Mouse (Mus musculus) lung, embryonic 14.5 days (tissue): Measurements from ENCODE around the gene Ttc32. TPM values are rescaled to one million over a fixed set of nuclear protein-coding genes. Genes with fewer than 3 reads are reported as not detected.
"Not testable (repeated sequence)": the region's sequence is repeated elsewhere in the genome, so short reads cannot be mapped to it uniquely, and the experiment has no call there.

Experiments used
- ATAC-seq: fragments of 200-750 bp; cut with Nextera tagmentation; 2 replicates; pipeline ENCODE4 v1.8.0; 2017; ENCODE audit warnings: mild to moderate bottlenecking, moderate TSS enrichment, moderate library complexity; ENCODE audit not compliant: insufficient read depth
- DNase-seq: peaks from one replicate; pipeline ENCODE4 v3.0.0-alpha.2; 2015
- H3K27ac ChIP-seq: fragments of 300-500 bp; sonication (generic); 2 replicates; pipeline ENCODE4 v1.5.1; 2014; ENCODE audit warnings: low read depth, mild to moderate bottlenecking, moderate library complexity
- H3K27me3 ChIP-seq: fragments of 300-500 bp; sonication (generic); 2 replicates; pipeline ENCODE4 v1.6.1; 2014; ENCODE audit warnings: low read length, control low read depth; ENCODE audit not compliant: insufficient read depth
- H3K36me3 ChIP-seq: fragments of 300-500 bp; sonication (generic); 2 replicates; pipeline ENCODE4 v1.6.1; 2014; ENCODE audit warnings: control low read depth; ENCODE audit not compliant: insufficient read depth
- H3K4me1 ChIP-seq: fragments of 300-500 bp; sonication (generic); 2 replicates; pipeline ENCODE4 v1.6.1; 2014; ENCODE audit warnings: antibody characterized with exemption, control low read depth; ENCODE audit not compliant: insufficient read depth
- H3K4me2 ChIP-seq: fragments of 300-500 bp; sonication (generic); 2 replicates; pipeline ENCODE4 v1.6.1; 2014; ENCODE audit warnings: mild to moderate bottlenecking
- H3K4me3 ChIP-seq: fragments of 300-500 bp; sonication (generic); 2 replicates; pipeline ENCODE4 v1.5.1; 2014; ENCODE audit warnings: low read depth, low read length
- H3K9ac ChIP-seq: fragments of 300-500 bp; sonication (generic); 2 replicates; pipeline ENCODE4 v1.6.1; 2014
- H3K9me3 ChIP-seq: fragments of 300-500 bp; sonication (generic); 2 replicates; pipeline ENCODE4 v1.6.1; 2016; ENCODE audit warnings: low read depth, low read length, control low read depth
- CTCF ChIP-seq: IDR thresholded peaks from 2 replicates; pipeline ENCODE4 v1.5.1; 2016; ENCODE audit warnings: antibody characterized with exemption, low read depth
- WGBS: fragments of 180-500 bp; shearing (Covaris S2); extraction: QIAGEN DNeasy Blood & Tissue Kit; methylation state at CpG from one replicate; pipeline ENCODE4 v1.1.7; 2014; 5-methylcytosine and 5-hydroxymethylcytosine counted together
- polyA plus RNA-seq: library from polyadenylated mRNA; unstranded; fragments of >200 nt; fragmentation: Nextera tagmentation; extraction: Ambion mirVana; gene quantifications from 2 replicates; pipeline ENCODE4 v1.2.1, GENCODE M21; 2014

The Ttc32 gene
- polyA plus RNA-seq, 1 experiment from 2014 or later, result 22.6 TPM

DNA sequence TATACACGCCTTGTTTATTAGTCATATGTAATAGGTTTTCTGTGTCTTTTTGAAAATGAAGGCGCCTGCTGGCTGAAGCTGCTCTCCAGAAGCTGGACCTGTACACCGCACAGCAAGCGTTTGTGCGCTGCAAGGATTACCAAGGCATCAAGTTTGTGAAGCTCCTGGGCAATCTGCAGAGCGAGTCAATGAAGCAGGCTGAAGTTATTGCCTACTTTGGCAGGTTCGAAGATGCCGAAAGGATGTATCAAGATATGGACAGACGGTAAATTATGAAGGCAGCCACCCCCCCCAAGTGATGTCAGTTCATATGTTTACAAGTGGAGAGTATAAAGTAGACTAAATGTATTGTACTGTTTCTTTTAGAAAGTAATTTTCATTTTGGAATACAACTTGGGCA, 13.4 kb upstream of the Ttc32 start:
- Histone ChIP-seq H3K4me1 (no peaks in the 10 kb centered on the region), H3K27ac (no peak overlapping the region), H3K9ac (no peak overlapping the region), H3K36me3 (no peaks in the 10 kb centered on the region; the same call in 1 of the 2 replicates), H3K9me3 (no peaks in the 10 kb centered on the region), H3K27me3 (no peaks in the 10 kb centered on the region), H3K4me2 (no peak overlapping the region), H3K4me3 (no peak overlapping the region)
- WGBS, result 93% methylated on average over 9 of the region's 9 CpGs
- no peak for TF ChIP-seq CTCF
- ATAC-seq (no peak), DNase-seq (no peak)

DNA sequence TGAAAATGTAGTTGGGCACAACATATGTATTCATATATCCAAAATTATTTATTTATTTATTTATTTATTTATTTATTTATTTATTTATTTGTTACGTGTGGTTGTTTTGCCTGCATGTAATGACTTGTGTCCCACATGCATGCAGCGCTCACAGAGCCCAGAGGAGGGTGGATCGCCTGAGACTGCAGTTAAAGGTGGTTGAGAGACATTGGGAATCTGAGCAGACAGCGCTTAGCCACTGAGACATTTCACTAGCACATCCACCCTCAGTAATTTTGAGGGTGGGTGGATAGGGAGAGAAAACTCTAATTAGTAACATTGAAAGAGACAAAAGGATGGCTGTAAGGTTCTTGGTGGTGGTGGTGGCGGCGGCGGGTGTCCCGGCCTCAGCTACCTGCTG, 9.4 kb upstream of the Ttc32 start:
- H3K4me1 ChIP-seq, result no peaks in the 10 kb centered on the region
- no peaks in the 10 kb centered on the region for H3K36me3 ChIP-seq
- TF ChIP-seq CTCF, result no peak
- H3K4me2 ChIP-seq, result no peak overlapping the region
- H3K27ac ChIP-seq, result no peak overlapping the region
- no peaks in the 10 kb centered on the region for H3K9me3 ChIP-seq
- WGBS, result 93% methylated on average over 8 of the region's 8 CpGs
- ATAC-seq, result no peak
- no peaks in the 10 kb centered on the region for H3K27me3 ChIP-seq
- no peak for DNase-seq
- no peak overlapping the region for H3K9ac ChIP-seq
- H3K4me3 ChIP-seq, result no peak overlapping the region

DNA sequence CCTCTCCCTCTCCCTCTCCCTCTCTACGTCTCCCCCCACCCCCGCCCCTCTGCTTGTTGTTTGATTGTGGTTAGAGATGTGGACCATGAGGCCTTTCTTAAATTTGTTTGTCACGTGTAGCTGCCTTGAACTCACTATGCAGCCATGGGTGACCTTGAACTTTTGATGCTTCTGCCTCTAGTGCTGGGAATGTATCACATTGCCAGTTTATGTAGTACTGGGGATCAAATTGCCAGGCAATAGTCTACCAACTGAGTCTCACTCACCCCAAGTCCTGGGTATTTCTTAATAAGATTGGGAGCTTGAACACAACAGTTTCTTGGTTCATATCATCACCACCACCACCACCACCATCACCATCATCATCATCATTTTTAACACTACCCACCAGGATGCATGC, 8.8 kb upstream of the Ttc32 start:
- Histone ChIP-seq H3K9ac (no peak overlapping the region), H3K27me3 (no peaks in the 10 kb centered on the region), H3K9me3 (no peaks in the 10 kb centered on the region), H3K27ac (no peak overlapping the region), H3K4me1 (no peaks in the 10 kb centered on the region), H3K4me3 (no peak overlapping the region), H3K4me2 (no peak overlapping the region), H3K36me3 (no peaks in the 10 kb centered on the region)
- 70% methylated on average over 3 of the region's 3 CpGs for WGBS
- DNase-seq (no peak), ATAC-seq (no peak)
- no peak for TF ChIP-seq CTCF

DNA sequence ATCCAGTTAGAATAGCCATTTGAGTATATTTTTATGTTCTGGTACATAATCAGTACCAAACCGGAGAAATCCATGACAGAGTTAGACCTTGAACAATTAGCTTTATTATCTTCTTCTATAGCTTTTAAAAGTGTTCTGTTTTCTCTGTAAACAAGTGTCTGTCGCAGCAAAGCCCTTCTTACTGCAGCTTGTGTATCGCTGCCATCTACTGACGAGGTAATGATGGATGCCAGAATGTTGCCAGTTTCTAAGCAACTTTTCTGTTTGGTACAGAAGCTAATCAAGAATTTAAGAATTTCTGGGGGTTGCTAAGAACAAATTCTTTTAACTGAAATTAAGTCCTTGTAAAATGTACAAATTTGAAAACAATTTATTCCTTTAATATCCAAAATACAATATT, 6.8 kb upstream of the Ttc32 start:
- WGBS, result 47% methylated on average over 4 of the region's 4 CpGs
- Histone ChIP-seq H3K9ac (no peak overlapping the region), H3K4me2 (no peak overlapping the region), H3K36me3 (no peaks in the 10 kb centered on the region), H3K27ac (no peak overlapping the region), H3K4me3 (no peak overlapping the region), H3K27me3 (no peaks in the 10 kb centered on the region), H3K9me3 (no peaks in the 10 kb centered on the region), H3K4me1 (no peaks in the 10 kb centered on the region)
- ATAC-seq (no peak), DNase-seq (peak; percentile 33)
- peak; percentile 19; the same call in 1 of the 2 replicates for TF ChIP-seq CTCF

DNA sequence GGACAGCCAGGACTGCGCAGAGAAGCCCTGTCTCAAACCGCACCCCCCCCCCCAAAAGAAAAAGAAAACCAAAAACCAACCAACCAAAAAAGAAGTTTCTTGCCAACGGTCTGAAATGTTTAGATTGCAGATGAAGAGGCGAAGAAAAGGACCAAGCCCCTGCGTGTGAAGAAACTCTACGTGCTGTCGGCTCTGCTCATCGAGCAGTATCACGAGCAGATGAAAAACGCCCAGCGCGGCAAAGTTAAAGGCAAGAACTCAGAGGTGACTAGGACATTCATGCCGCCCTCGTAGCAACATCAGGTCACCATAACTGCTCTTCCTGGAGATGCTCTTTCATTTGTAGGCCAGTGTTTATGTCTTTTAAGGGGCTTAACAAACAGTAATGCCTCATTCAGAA, 5.7 kb upstream of the Ttc32 start:
- Histone ChIP-seq H3K4me1 (no peaks in the 10 kb centered on the region), H3K27me3 (no peaks in the 10 kb centered on the region), H3K27ac (no peak overlapping the region), H3K9ac (no peak overlapping the region), H3K4me3 (no peak overlapping the region), H3K36me3 (no peaks in the 10 kb centered on the region), H3K9me3 (no peaks in the 10 kb centered on the region), H3K4me2 (no peak overlapping the region)
- no peak for DNase-seq
- no peak for TF ChIP-seq CTCF
- 88% methylated on average over 14 of the region's 14 CpGs for WGBS
- no peak for ATAC-seq

DNA sequence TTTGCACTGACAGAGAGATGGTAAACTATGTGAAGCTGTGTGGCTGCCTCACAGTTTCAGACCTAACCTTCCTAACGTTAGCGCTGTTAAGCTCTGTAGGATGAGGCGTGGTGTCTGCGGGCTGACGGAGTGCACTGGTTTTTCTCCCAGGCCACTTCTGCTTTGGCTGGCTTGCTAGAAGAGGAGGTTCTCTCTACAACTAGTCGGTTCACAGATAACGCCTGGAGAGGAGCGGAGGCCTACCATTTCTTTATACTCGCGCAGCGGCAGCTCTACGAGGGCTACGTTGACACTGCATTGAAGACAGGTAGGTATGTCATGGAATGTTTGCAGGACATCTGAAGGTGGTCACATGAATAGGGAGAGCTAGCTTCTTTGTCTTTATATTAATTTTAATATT, 5.1 kb upstream of the Ttc32 start:
- H3K36me3 ChIP-seq, result no peaks in the 10 kb centered on the region
- no peak overlapping the region for H3K4me2 ChIP-seq
- WGBS, result 78% methylated on average over 13 of the region's 13 CpGs
- H3K9me3 ChIP-seq, result no peaks in the 10 kb centered on the region
- H3K4me1 ChIP-seq, result no peaks in the 10 kb centered on the region
- DNase-seq (no peak), ATAC-seq (no peak)
- no peak for TF ChIP-seq CTCF
- H3K9ac ChIP-seq, result no peak overlapping the region
- no peak overlapping the region for H3K4me3 ChIP-seq
- H3K27ac ChIP-seq, result no peak overlapping the region
- no peaks in the 10 kb centered on the region for H3K27me3 ChIP-seq

DNA sequence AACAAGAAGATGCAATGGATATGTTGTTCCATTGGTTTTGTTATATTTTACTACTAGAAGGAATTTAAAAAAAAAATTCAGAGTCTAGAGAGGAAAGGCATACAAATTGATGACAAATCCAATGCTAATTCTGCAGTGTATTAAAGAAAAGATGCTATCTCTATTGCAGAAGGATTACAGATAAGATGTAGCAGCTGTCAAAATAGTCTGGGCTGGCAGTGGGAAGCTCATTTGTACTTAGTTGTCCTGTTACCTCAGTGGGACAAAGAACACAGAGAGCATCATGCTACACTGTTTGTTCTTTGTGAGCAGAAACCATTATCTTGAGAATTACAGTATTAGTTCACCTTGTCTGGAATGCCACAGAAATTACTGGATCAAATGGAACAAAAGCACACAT, 3.0 kb upstream of the Ttc32 start:
- no peaks in the 10 kb centered on the region for H3K27me3 ChIP-seq
- H3K9ac ChIP-seq, result no peak overlapping the region
- H3K27ac ChIP-seq, result no peak overlapping the region
- H3K4me2 ChIP-seq, result no peak overlapping the region
- H3K9me3 ChIP-seq, result no peaks in the 10 kb centered on the region
- no peak for DNase-seq
- no peak for ATAC-seq
- no peak overlapping the region for H3K4me3 ChIP-seq
- H3K4me1 ChIP-seq, result no peaks in the 10 kb centered on the region
- TF ChIP-seq CTCF, result no peak
- no peaks in the 10 kb centered on the region for H3K36me3 ChIP-seq

DNA sequence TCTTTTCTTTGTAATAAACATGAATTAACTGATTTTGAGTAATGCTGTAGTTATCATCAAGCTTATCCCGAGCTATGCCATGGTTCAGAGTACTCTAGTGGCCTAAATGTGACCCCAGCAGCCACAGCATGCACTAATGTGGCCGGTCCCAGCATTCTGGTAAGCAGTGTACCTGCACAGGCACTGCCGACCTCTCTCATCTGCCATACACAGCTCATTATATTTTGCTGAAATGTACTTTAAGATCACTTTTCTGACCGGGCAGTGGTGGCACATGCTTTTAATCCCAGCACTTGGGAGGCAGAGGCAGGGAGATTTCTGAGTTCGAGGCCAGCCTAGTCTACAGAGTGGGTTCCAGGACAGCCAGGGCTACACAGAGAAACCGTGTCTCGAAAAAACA, 981 bp upstream of the Ttc32 start:
- not testable (repeated sequence) for H3K4me2 ChIP-seq, H3K4me1 ChIP-seq, H3K27me3 ChIP-seq, H3K4me3 ChIP-seq, DNase-seq, ATAC-seq, H3K9ac ChIP-seq, H3K9me3 ChIP-seq, H3K36me3 ChIP-seq, H3K27ac ChIP-seq
- WGBS, result 82% methylated on average over 7 of the region's 7 CpGs
